ENCODE assay signal across 8 mouse cellular contexts in genomic region chr3:33918785-33919184, GRCm38 (mm10).
DNase-seq lines count a peak whose midpoint lies in the region; ATAC-seq and TF ChIP-seq lines count a peak whose summit lies in the region.
"Had no signal": no experiment of that assay in that cellular context is flagged by ENCODE, and none has a peak within 500 bp of the region (broad histone marks: within the 10 kb centered on the region; RNA-seq: fewer than 3 reads in every experiment).

No protein-coding gene starts in this region.

- peak; percentile 98 for TF ChIP-seq CTCF in Patski (IDR thresholded peaks at IDR 0.05)
- TF ChIP-seq CTCF in spleen, adult 2 months (IDR thresholded peaks at IDR 0.05; ENCODE audit: extremely low read depth, insufficient read depth, insufficient read length, insufficient replicate concordance): peak; percentile 57; the same call in 1 of the 2 replicates

- peak; percentile 20 for DNase-seq in Patski (ENCODE audit: low read depth, low spot score)
- DNase-seq in cerebellum, adult 11 months: peak; percentile 52
- peak; percentile 27 to 79 for DNase-seq in left cerebral cortex, adult 8-10 months (ENCODE audit: low spot score in 2 of 2)
- peak; percentile 93 for DNase-seq in midbrain, embryonic 14.5 days
- DNase-seq in spleen, adult 2 months (ENCODE audit: low read depth in 1 of 2, low spot score in 2 of 2): peak in 1 of 2 experiments; percentile 34

- in situ Hi-C loops in Patski (cut with MboI; ENCODE audit: low pct_unique_long_range_greater_than_20kb): loop anchor here (5.0 kb wide), 1 partner anchor 76 kb away; the partner anchor contains the start of gene Ccdc39

- CTCF ChIA-PET in Patski (lab: Charles Lee): interaction anchor here (0.7 to 5.2 kb wide), 28 partner anchors 11 to 119 kb away, joined by 3 to 56 read pairs (median 5); partner anchors contain the start of genes Ccdc39 and Ttc14

- POLR2A ChIA-PET in Patski (lab: Charles Lee): interaction anchor here (1.5 kb wide), 1 partner anchor 94 kb away, joined by 7 read pairs; no protein-coding TSS in a partner anchor

- peak; percentile 81 for ATAC-seq in Patski
- ATAC-seq in frontal cortex, adult (ENCODE audit: low TSS enrichment): peak; percentile 94
- ATAC-seq in hindbrain, embryonic 16.5 days: peak; percentile 65; the same call in 1 of the 2 replicates
- ATAC-seq in midbrain, embryonic 14.5 days (ENCODE audit: low FRiP score, low TSS enrichment): no peak; the same call in 1 of the 2 replicates

- H3K4me2 ChIP-seq in hindbrain, embryonic 16.5 days (ENCODE audit: low read length): no peak overlapping the region
- H3K4me2 ChIP-seq in midbrain, embryonic 14.5 days (ENCODE audit: low read length): no peak overlapping the region
- H3K4me2 ChIP-seq: lung, embryonic 15.5 days had no signal

- H3K4me1 ChIP-seq in hindbrain, embryonic 16.5 days (ENCODE audit: control insufficient read depth, insufficient read depth, low read depth, low read length): no peaks in the 10 kb centered on the region
- no peaks in the 10 kb centered on the region for H3K4me1 ChIP-seq in midbrain, embryonic 14.5 days (ENCODE audit: control insufficient read depth, insufficient read depth, low read length)
- H3K4me1 ChIP-seq in spleen, adult 2 months (ENCODE audit: control insufficient read depth, insufficient read depth, insufficient read length): no peaks in the 10 kb centered on the region

- H3K27ac ChIP-seq in hindbrain, embryonic 16.5 days (ENCODE audit: low read depth, low read length): no peak overlapping the region
- no peak overlapping the region for H3K27ac ChIP-seq in midbrain, embryonic 14.5 days (replicated peaks; ENCODE audit: low read depth, low read length)
- H3K27ac ChIP-seq in spleen, adult 2 months (ENCODE audit: insufficient read depth, low read length): no peak overlapping the region
- H3K27ac ChIP-seq: lung, embryonic 15.5 days had no signal

- no peak for TF ChIP-seq POLR2A in spleen, adult 2 months (IDR thresholded peaks at IDR 0.05; ENCODE audit: low read depth, low read length)

- 11% methylated on average over 10 of the region's 10 CpGs for WGBS in hindbrain, embryonic 16.5 days
- 9% methylated on average over 10 of the region's 10 CpGs for WGBS in midbrain, embryonic 14.5 days
- WGBS in spleen, adult 2 months: 8% methylated on average over 10 of the region's 10 CpGs

- 0 out of 2 replicates have a peak, but pooled peaks cover 2% of the 10 kb centered on the region for H3K9me3 ChIP-seq in hindbrain, embryonic 16.5 days (ENCODE audit: control insufficient read depth, low read length)
- no peaks in the 10 kb centered on the region for H3K9me3 ChIP-seq in midbrain, embryonic 14.5 days (ENCODE audit: control insufficient read depth, low read length)
- H3K9me3 ChIP-seq: lung, embryonic 15.5 days had no signal

- H3K36me3 ChIP-seq in hindbrain, embryonic 16.5 days (ENCODE audit: control insufficient read depth, insufficient read depth, low read length): no peaks in the 10 kb centered on the region
- no peaks in the 10 kb centered on the region for H3K36me3 ChIP-seq in midbrain, embryonic 14.5 days (ENCODE audit: control insufficient read depth, insufficient read depth, low read length)
- H3K36me3 ChIP-seq in spleen, adult 2 months (ENCODE audit: control insufficient read depth, insufficient read depth, low read length): no peaks in the 10 kb centered on the region
- H3K36me3 ChIP-seq: lung, embryonic 15.5 days had no signal

- H3K9ac ChIP-seq in hindbrain, embryonic 16.5 days (ENCODE audit: low read depth, low read length): no peak overlapping the region
- H3K9ac ChIP-seq in midbrain, embryonic 14.5 days (replicated peaks; ENCODE audit: low read length): no peak overlapping the region
- H3K9ac ChIP-seq: lung, embryonic 15.5 days had no signal

- no peak overlapping the region for H3K4me3 ChIP-seq in hindbrain, embryonic 16.5 days (ENCODE audit: low read length)
- H3K4me3 ChIP-seq in midbrain, embryonic 14.5 days (replicated peaks; ENCODE audit: low read depth, low read length): no peak overlapping the region
- H3K4me3 ChIP-seq in spleen, adult 2 months (ENCODE audit: extremely low read depth, insufficient read depth, insufficient read length): no peak overlapping the region
- H3K4me3 ChIP-seq: lung, embryonic 15.5 days had no signal

- no peaks in the 10 kb centered on the region for H3K27me3 ChIP-seq in Patski
- H3K27me3 ChIP-seq in hindbrain, embryonic 16.5 days (replicated peaks; ENCODE audit: control insufficient read depth, insufficient read depth, low read length): peaks cover 2% of the 10 kb centered on the region; the same call in 1 of the 2 replicates
- no peaks in the 10 kb centered on the region for H3K27me3 ChIP-seq in midbrain, embryonic 14.5 days (ENCODE audit: control insufficient read depth, insufficient read depth, low read length)
- no peaks in the 10 kb centered on the region for H3K27me3 ChIP-seq in spleen, adult 2 months (ENCODE audit: control insufficient read depth, insufficient read depth, low read length)
- H3K27me3 ChIP-seq: lung, embryonic 15.5 days had no signal
